Mouse (Mus musculus) liver, adult 2 months (tissue): ENCODE measurements around the gene Psmd13.

Experiments used
- CTCF ChIP-seq: fragments of 200-500 bp; IDR thresholded peaks from 2 replicates; pipeline ENCODE4 v1.5.1; 2011; ENCODE audit warnings: low read depth, low read length, control low read depth
- POLR2A ChIP-seq: fragments of 200-500 bp; IDR thresholded peaks from 2 replicates; pipeline ENCODE4 v1.6.1; 2011; ENCODE audit warnings: low read length, control low read depth; ENCODE audit not compliant: insufficient read depth; ENCODE audit errors: extremely low read depth

GRCm38 (mm10) chr7:140847755-140848580, 33.8 kb upstream of the Psmd13 start, which contains the start of gene Odf3:
- TF ChIP-seq POLR2A (no peak), CTCF (no peak)
